Mouse (Mus musculus) regulatory T cell (primary cell): ENCODE data around the gene Clec14a.
"Not testable (repeated sequence)": the region's sequence is repeated elsewhere in the genome, so short reads cannot be mapped to it uniquely, and the experiment has no call there.

Source experiments
- in situ Hi-C: fragments of 300-600 bp; cut with MboI, MseI; formaldehyde crosslinking; loops from one replicate; pipeline ENCODE4 v1.15.1; 2025; ENCODE audit warnings: high pct_unique_total_duplicates

Clec14a gene

DNA sequence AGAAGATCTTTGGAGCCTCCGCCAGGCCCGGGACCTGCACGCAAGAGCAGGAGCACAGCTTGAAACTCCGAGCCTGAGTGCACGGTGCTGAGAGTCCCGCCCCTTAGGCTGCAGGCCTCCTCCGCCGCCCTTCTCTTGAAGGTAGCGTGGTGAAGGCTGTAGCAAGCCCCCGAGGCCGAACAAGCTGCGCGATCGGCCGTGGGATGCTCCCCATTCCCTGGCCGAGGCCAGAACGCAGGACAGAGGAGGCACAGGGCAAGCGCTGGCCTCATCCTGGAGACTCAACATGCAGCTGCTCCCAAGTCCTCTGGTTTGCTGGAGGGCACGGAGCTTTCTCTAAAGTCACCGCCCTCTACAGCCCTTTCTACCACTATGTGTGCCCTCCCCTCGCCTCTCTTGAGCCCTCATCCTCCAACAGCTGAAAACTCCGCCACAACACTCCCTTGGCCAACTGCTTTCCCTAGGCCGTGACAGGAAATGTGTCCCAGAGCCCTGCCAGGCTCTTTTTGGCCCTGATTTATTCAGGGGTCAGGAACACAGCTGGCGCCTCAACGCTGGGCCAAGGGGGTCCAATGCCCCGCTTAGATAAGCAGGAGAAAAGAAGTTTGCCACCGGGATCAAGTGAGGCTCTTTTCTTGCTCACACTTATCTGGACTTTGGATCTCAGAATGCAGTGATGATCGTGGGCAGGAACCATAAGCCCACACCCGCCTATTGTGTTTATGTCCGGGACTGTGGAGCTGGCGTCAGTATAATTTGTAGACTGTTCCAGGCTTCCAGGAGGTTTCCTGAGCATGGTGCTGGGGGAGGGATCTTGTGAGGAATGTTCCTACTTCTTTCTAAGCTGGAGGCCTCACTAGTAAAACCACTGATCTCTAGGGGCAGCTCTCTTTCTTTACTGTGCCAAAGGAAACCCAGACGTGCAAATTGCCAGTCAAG is at the start of gene Clec14a:
TSS of gene Clec14a (minus strand) at position 728 of the 939 bp plus-strand sequence.
- in situ Hi-C loops = no loop called here

DNA sequence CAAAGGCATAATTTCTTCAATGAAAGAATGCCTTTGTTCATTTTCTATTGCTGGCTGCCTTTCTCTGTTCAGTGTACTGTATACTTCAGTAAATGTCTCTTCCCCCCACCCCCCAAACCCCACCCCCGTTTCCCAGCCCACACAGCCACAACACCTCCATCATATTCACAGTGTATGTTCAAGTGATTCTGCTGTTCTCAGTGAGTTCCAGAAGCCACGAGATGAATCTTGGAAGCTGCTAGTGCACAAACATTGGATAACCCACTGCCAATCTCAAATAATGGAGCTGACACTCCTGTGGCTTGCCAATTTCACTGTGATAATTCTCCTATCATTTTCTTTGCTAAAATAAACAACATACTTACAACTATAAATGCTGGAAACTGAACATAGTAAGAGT is 38.7 kb upstream of the Clec14a start:
- in situ Hi-C loops = no loop called here

DNA sequence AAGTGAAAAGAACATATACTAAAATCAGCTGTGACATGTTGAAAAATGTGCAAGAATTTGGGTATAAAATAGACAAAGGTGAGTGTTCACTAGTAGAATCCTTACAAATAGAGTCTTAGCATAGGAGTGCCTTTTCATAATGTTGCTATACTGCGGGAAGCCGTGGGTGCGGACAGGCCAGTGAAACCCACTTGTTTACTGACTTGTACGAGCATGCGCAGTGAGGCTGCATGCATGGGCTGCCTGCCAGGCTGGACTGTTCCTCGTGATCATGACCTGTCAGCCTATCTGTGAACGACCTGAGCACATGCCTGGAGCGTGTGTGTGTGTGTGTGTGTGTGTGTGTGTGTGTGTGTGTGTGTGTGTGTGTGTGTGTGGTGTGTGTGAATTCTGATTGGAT is 37.3 kb upstream of the Clec14a start:
- in situ Hi-C loops = not testable (repeated sequence)

DNA sequence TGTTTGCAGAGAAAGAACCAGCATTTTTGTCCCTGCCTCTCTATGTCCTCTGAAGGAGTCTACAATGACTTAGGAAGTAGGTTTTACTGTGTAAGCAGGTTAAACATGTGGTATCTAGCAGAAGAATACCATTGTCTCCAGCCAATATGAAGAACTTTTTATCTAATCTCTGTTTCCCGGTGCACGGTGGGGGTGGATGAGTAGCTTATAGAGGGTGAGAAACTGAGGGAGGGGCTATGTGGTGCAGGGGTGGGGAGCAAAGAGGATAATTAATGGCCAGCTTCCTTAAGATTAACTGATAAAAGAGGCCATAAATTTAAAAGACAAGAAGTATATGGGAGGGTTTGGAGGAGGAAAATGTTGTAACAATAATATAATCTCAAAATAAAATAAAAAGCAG is 36.5 kb upstream of the Clec14a start:
- in situ Hi-C loops = no loop called here

DNA sequence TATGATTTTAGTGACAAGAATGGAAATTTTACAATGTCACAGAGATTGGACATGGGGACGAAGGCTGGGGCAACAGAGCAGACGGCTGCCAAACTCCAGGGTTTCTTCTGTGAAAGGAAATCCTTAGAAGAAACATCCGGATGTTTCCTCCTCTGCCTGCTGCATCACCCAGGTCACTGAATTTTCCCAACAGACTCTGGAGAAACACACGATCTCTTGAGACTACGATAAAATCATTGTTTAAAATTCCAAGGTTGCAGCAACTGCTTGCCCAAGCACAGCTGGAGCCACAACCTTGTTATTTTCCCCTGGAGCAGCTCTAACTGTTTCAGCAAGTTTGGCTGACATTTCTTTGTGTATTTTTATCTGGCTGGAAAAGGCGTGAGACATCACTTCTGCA is 27.9 kb upstream of the Clec14a start:
- in situ Hi-C loops = no loop called here

DNA sequence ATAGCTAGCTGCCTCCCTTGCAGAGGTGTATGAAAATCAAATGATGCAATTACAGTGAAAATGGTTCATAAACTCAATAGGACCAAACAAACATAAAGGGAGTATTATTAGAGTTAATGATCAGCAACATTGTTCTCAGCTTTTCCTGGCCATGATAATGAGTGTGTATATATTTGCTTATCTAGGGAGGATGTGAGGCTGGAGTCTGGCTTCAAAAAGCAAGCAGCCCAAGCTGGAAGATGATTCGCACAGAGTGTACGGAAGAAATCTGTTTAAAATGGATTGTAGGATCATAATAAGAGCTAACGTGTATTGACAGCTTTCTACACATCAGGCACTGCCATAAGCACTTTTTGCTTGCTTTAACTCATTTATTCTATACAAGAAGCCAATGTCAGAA is 16.8 kb upstream of the Clec14a start:
- in situ Hi-C loops = no loop called here

DNA sequence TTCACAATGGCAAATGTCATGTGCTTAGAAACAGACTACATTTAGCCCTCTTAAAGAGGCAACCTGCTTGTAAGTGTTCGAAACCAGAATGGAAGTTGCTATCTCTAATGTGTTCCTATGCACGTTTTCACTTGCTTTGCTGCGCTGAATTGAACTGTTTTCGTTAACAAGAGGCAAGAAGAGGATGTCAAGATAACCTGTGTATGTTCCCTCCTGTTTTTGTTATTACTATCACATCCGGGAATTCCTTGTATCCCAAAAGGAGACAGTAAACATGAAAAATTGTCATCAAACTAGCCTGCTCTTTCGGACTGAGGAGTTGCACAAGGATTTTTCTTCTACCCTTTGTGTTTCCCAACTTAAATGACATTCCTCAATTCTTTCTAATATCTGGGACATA is 1.4 kb upstream of the Clec14a start:
- in situ Hi-C loops = no loop called here

DNA sequence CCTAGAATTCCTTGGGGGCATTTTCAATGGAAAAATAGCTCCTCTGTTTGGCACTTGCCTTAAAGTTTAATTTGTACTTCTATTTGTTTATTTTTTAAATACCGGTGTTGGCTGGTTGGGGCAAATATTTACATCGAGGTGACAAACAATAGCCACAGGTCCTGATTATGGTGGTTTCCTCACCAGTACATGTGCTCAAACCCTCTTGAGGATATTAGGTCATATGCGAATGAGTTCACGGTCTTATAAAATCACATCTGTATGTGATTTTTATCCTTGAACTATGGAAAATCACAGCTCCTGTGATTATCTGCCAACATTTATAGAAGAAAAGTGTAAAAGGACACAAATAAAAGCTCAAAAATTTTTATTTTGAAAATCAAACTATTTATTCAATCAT is 415 bp upstream of the Clec14a start:
- in situ Hi-C loops = no loop called here

DNA sequence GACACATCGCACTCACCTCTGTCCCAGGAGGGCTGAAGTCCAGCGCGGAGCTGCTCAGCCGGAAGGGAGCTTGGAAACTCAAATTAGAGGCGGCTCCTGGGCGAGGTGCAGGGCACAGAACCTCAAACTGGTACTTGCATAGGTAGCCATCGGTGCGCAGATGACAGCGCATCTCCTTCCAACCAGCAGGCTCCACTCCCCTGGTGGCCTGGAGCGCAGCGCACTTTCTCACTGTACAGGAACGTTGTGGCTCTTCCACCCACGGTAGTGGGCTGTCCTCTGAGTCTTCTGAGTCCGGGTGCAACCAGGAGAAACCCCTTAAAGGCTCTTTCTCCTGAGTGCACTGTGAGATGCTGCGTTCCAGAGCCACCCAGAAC is 916 bp downstream of the Clec14a start:
- in situ Hi-C loops = no loop called here

DNA sequence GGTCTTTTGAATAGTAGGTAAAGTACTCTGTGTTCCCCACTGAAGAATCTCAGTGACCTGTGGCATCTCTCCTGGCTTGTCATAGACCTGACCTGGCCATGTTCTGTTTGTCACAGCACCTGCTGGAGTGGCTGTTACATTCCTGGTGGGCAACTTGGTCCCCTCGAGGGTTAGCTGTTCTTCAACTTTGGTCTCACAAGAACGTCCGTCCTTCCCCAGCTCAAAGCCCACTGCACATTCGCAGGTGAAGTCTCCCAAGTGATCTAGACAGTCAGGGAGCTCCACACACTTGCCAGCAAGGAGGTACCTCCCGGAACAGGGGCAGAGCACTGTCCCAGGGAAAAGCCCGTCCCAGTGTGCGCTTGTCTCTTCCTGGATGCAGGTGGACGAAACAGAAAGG is 1.3 kb downstream of the Clec14a start:
- in situ Hi-C loops = no loop called here

DNA sequence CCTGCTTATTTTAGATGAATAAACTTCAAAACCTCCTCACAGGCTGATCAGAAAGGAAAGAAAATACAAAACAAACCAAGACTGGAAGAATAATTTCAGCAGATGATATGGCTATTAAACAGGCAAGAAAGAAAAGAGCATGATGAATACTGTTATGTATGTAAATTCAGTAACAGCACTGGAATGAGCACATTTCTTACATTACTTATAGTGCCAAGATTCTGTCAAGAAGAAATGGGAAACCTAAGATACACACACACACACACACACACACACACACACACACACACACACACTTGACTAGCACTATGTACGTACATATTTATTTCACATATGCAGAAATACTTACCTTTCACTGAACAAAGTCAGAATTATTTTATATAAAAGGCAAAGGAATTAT is 17.2 kb downstream of the Clec14a start:
- in situ Hi-C loops = no loop called here

DNA sequence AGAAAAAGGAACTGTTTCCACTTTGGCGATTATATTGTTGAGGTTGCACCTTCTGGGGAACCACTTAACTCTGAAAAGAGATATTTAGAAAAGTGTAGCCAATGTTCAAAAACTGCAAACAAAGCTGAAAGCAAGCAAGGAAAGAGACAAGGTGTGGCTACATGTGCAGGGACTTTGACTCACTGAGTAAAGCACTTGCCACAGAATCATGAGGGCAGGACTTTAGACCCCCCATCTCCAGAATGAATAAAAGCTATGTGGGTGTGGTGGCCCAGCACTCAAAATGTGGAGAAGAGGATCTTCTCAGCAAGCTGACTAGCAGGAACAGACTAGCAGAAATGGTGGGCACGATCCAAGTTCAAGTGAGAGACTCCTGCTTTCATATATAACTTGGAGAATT is 36.6 kb downstream of the Clec14a start:
- in situ Hi-C loops = no loop called here

DNA sequence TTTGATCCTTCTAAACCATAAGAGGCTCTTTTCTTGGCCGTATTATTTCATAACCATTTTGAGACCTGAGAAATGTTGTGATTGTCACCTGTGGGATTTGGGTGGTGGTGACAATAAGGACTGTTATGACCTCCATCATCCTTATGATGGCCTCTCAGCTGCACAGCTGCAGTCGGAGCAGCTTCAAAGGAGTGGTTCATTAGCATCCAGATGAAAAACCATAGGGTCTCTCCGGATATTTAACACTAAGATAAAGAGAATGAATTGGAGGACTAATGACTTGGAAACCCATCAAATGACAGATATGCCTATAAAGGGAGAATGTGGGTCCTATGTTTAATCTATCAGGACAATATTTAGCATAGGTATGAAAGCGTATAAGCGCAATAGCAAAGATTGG is 43.4 kb downstream of the Clec14a start:
- in situ Hi-C loops = no loop called here

DNA sequence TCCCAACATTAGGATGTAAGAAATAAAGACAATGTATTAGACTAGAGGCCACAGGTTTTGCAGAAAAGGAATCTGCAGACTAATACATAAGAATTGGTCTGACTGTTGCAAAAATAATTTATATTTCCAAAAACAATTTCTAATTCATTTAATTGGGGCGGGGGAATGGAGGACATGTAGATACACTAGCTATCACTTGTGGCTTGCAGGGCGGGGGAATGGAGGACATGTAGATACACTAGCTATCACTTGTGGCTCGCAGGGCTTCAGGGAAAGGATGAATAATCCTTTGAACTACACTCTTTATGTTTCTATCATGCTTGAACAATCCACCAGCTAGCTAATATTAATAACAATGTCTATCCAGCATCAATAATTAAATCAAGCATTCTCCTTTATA is 50.0 kb downstream of the Clec14a start:
- in situ Hi-C loops = no loop called here

DNA sequence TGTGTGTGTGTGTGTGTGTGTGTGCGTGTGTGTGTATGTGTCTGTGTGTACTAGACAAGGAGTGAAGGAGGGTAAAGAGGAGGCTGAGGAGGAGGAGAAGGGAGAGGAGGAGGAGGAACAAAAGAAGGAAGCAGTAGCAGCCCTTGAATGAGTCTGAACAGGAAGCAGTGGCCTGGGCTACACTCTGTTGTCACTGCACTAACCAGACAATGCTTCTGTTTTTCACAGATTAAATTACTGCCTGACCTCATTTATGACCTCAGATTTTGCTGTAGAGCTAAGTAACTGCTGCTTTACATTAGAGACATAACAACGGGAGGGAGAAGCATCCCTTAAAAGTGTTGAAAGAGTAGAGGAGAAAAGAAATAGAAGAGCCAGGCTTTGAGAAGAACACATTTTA is 52.9 kb downstream of the Clec14a start:
- in situ Hi-C loops = no loop called here
